Mouse (Mus musculus) cerebellum, postnatal 25 days (tissue): ENCODE measurements at regions not wholly inside any gene's neighbourhood (a gene's known extent, or its start where the extent isn't known, plus 50 kb on each side); places are given as distances from the start of the nearest gene placed in this dataset.

Source experiments
- DNase-seq, 2 experiments: peaks; one replicate each; pipeline ENCODE4 v3.0.0; 2021; ENCODE audit warnings: mixed read lengths in 2 of 2

- no peak for DNase-seq
These were observed 634.6 kb downstream of the Brinp1 start for GRCm38 (mm10) chr4:68319575-68319974.

DNA sequence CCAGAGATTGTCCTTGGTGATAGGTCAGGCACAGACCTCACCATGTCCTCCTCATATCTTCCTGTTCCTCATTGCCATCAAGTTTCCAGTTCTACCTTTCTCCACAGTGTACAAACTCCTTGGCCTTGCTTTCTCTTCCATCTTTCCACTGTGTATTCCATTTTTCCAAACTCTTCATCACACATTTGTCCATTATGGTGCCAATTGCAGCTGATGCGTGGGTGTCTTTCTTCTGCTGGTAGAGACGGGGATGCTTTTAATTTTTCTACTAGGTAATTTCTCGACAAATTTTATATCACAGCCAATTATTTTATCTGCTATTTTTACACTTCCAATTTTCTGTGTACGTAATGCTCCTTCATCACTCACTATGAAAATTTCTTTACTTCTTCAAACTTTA, 641.4 kb downstream of the Brinp1 start:
- no peak for DNase-seq

- DNase-seq = no peak
These were observed 669.4 kb downstream of the Brinp1 start for GRCm38 (mm10) chr4:68284845-68285244.

- DNase-seq = no peak
These were observed 673.3 kb downstream of the Brinp1 start for GRCm38 (mm10) chr4:68280903-68281302.

DNA sequence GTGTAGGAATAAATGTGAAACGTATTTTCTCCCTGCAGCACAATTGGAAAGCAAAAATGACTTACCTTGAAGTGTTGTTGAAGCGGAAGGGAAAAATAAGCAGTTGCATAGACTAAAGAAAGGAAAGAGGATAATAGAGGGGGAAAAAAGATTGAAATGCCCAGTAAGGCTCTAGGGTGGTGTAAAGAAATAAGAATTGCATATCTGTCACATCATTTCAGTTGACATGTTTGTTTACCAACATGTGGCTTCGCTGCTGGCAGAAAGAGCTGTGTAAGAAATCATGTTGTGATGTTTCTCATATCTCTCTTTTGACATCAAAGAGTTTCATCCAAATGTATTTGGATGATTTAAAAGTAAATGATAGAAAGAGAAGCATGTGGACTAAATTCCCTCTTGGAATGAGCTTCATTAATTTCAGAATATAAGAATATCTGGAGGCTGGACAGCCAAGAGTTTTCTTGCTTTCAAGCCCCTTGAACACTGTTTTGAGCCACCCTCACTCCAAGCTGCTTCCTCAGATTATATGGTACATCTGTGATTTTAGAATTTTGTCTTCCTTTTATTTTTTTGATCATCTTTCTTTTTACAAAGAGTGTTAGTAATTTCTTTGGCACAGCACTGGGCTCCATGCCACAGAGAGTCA, 679.0 kb downstream of the Brinp1 start:
- no peak for DNase-seq
